Mouse (Mus musculus): ENCODE measurements around the gene Sprn.

DNA sequence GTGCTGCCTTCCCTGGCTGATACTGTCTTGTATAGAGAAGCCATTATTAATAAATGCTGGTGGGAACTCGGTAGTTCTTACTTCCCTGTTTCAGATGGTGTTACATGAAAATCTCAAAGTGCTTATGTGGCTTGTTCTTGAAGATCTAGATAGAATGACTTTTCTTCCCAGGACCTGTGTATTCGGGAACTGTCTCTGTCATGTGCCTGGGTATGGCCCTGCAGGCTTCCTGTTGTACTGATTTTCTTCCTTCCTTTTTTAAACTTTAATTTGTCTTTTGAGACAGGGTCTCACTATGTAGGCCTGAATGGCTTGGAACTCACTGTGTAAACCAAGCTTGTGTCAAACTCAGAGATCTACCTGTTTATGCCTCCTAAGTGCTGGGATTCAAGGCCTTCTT, 26.8 kb downstream of the Sprn start:
- TF ChIP-seq CTCF (IDR thresholded peaks at IDR 0.05; ENCODE audit: low read depth) (no peak), EP300 (IDR thresholded peaks at IDR 0.05; ENCODE audit: low read depth) (no peak)

Measured in liver, postnatal 0 days (tissue).